Mouse (Mus musculus): Measurements from ENCODE around the gene Gtf2f2. TPM values are rescaled to one million over a fixed set of nuclear protein-coding genes. Genes with fewer than 3 reads are reported as not detected.

Gene Gtf2f2
- 37.5 TPM for polyA plus RNA-seq (2017; shearing (Covaris generic))

GRCm38 (mm10) chr14:76010102-76011061 is at the start of gene Gtf2f2:
Gtf2f2 (minus strand) TSS chr14:76010865.

GRCm38 (mm10) chr14:75954766-75955165 is 55.9 kb downstream of the Gtf2f2 start, which contains the start of gene Kctd4:
Kctd4 (plus strand) TSS chr14:75955009.

Other genes starting within 250 kb of the Gtf2f2 start
- gene Slc25a30, start 223.8 kb downstream of the Gtf2f2 start, polyA plus RNA-seq (2017; shearing (Covaris generic)), result 14.0 TPM
- gene Tpt1, start 165.8 kb downstream of the Gtf2f2 start, polyA plus RNA-seq (2017; shearing (Covaris generic)), result 1,219 TPM
- gene Kctd4, start 55.9 kb downstream of the Gtf2f2 start, polyA plus RNA-seq (2017; shearing (Covaris generic)), result 0.68 TPM
- 21.0 TPM for gene Gpalpp1, start 99.9 kb upstream of the Gtf2f2 start, polyA plus RNA-seq (2017; shearing (Covaris generic))
- gene Nufip1, start 100.0 kb upstream of the Gtf2f2 start, polyA plus RNA-seq (2017; shearing (Covaris generic)), result 16.5 TPM